Mouse (Mus musculus) olfactory bulb, adult 2 months (tissue): Measurements from ENCODE around the gene Gm44973.

Experiments used
- CTCF ChIP-seq: fragments of 200-500 bp; IDR thresholded peaks from 2 replicates; pipeline ENCODE4 v1.5.1; 2012; ENCODE audit warnings: low read depth, mild to moderate bottlenecking, low read length, moderate library complexity; ENCODE audit not compliant: insufficient read depth
- POLR2A ChIP-seq: fragments of 200-500 bp; IDR thresholded peaks from 2 replicates; pipeline ENCODE4 v1.6.1; 2012; ENCODE audit warnings: mild to moderate bottlenecking, low read depth, low read length, moderate library complexity; ENCODE audit not compliant: insufficient read depth

DNA sequence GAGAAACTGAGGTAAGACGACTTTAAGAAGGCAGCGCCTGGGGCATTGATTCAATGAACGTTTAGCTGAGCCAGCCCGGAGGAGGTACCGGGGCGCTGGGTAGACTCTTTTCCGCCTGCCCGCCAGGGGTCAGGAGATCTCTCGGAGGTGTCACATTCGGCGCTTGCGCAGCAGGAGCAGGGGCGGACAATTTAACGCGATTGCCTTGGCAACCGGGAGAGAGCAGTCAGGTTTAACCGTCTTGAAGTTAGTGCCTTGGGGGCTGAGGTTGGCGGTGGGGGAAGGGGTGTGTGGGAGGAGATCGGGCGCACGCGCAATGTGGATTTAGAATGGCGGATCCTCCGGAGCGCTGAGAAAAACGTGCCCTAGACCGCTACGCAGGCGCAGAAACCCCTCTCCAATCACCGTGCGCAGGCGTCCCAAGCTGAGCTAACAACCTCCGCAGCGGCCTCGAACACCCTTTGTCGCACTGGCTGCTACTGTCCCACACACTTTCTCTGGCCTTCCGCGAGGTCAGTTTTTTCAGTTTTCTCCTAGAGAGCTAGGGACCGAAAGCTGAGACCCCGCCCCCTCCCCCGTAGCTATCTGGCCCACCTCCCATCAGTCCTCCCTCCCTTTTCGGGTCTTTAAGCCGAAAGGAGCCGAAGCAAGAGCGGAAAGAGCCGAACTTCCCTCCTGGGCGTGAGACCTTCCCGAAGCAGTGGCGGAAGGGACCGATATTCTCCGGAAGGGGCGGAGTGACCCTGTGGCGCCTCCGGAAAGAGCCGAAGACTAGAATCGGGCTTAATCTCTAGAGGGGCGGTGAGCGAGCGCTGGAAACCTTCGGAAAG lies 45.9 kb downstream of the Gm44973 start:
- peak; percentile 70 for TF ChIP-seq CTCF
- TF ChIP-seq POLR2A = peak; percentile 46
